In genomic region chr1:178677160-178677559, GRCm38 (mm10) we compare ENCODE assay signal across 18 mouse cellular contexts.
DNase-seq lines count a peak whose midpoint lies in the region; ATAC-seq and TF ChIP-seq lines count a peak whose summit lies in the region.
"Had no signal": no experiment of that assay in that cellular context is flagged by ENCODE, and none has a peak within 500 bp of the region (broad histone marks: within the 10 kb centered on the region; RNA-seq: fewer than 3 reads in every experiment).

No protein-coding gene starts in this region.

- no peak for TF ChIP-seq CTCF in hindbrain, postnatal 0 days (IDR thresholded peaks at IDR 0.05; ENCODE audit: low read depth)

- no peak for DNase-seq in hindbrain, postnatal 0 days (ENCODE audit: low spot score)
- peak; percentile 39 to 53 for DNase-seq in kidney, postnatal 4 days
- DNase-seq in kidney, adult 9 months, result no peak
- no peak for DNase-seq in urinary bladder, postnatal 25 days (ENCODE audit: low spot score)
- DNase-seq in adrenal gland, adult 18-20 months (ENCODE audit: low spot score in 2 of 2), result no peak
- DNase-seq: adrenal gland, adult 8-10 months; cerebellum, adult 9-11 months; gastrocnemius, adult 2 months; kidney, postnatal 14 days; liver, postnatal 0 days; lung, postnatal 14 days; thymus, postnatal 4 days had no signal

- H3K27me3 ChIP-seq in hindbrain, embryonic 12.5 days, result peaks cover 4% of the 10 kb centered on the region; the same call in 1 of the 2 replicates
- no peaks in the 10 kb centered on the region for H3K27me3 ChIP-seq in hindbrain, postnatal 0 days (ENCODE audit: insufficient read depth, low read length)
- H3K27me3 ChIP-seq in hindbrain, embryonic 15.5 days, result no peaks in the 10 kb centered on the region
- H3K27me3 ChIP-seq in neural tube, embryonic 14.5 days (ENCODE audit: control insufficient read depth, insufficient read depth, low read length), result no peaks in the 10 kb centered on the region
- H3K27me3 ChIP-seq: heart, embryonic 15.5 days; midbrain, embryonic 15.5 days had no signal

- H3K4me3 ChIP-seq in hindbrain, embryonic 12.5 days, result no peak overlapping the region
- H3K4me3 ChIP-seq in hindbrain, postnatal 0 days (ENCODE audit: low read length), result no peak overlapping the region
- no peak overlapping the region for H3K4me3 ChIP-seq in hindbrain, embryonic 15.5 days
- no peak overlapping the region for H3K4me3 ChIP-seq in neural tube, embryonic 14.5 days (ENCODE audit: low read depth, low read length)
- H3K4me3 ChIP-seq: embryonic facial prominence, embryonic 10.5 days; gastrocnemius, adult 2 months; heart, embryonic 15.5 days; midbrain, embryonic 15.5 days had no signal

- H3K9me3 ChIP-seq in hindbrain, embryonic 12.5 days (replicated peaks), result no peaks in the 10 kb centered on the region
- no peaks in the 10 kb centered on the region for H3K9me3 ChIP-seq in hindbrain, postnatal 0 days (ENCODE audit: low read length)
- H3K9me3 ChIP-seq in hindbrain, embryonic 15.5 days, result no peaks in the 10 kb centered on the region
- no peaks in the 10 kb centered on the region for H3K9me3 ChIP-seq in neural tube, embryonic 14.5 days (ENCODE audit: control insufficient read depth, low read length)
- H3K9me3 ChIP-seq: embryonic facial prominence, embryonic 10.5 days; heart, embryonic 15.5 days; midbrain, embryonic 15.5 days had no signal

- H3K9ac ChIP-seq in hindbrain, embryonic 12.5 days, result no peak overlapping the region
- H3K9ac ChIP-seq in hindbrain, postnatal 0 days (replicated peaks; ENCODE audit: low read length), result no peak overlapping the region
- no peak overlapping the region for H3K9ac ChIP-seq in hindbrain, embryonic 15.5 days
- H3K9ac ChIP-seq in neural tube, embryonic 14.5 days (replicated peaks; ENCODE audit: low read depth, low read length), result no peak overlapping the region
- H3K9ac ChIP-seq: heart, embryonic 15.5 days; liver, postnatal 0 days; midbrain, embryonic 15.5 days had no signal

- WGBS in hindbrain, embryonic 12.5 days, result 51% methylated on average over 12 of the region's 12 CpGs
- WGBS in hindbrain, postnatal 0 days, result 42% methylated on average over 12 of the region's 12 CpGs
- 30% methylated on average over 12 of the region's 12 CpGs for WGBS in hindbrain, embryonic 15.5 days
- 6% methylated on average over 12 of the region's 12 CpGs for WGBS in neural tube, embryonic 14.5 days

- ATAC-seq in hindbrain, embryonic 12.5 days (ENCODE audit: low FRiP score), result peak; percentile 63
- no peak for ATAC-seq in hindbrain, postnatal 0 days
- peak; percentile 36; the same call in 1 of the 2 replicates for ATAC-seq in hindbrain, embryonic 15.5 days (ENCODE audit: low FRiP score, low read depth)
- ATAC-seq in neural tube, embryonic 14.5 days (ENCODE audit: low read depth), result peak; percentile 73
- ATAC-seq: liver, postnatal 0 days; midbrain, embryonic 15.5 days had no signal

- H3K4me1 ChIP-seq in hindbrain, embryonic 12.5 days, result peaks cover 6% of the 10 kb centered on the region; the same call in 1 of the 2 replicates
- peaks cover 8% of the 10 kb centered on the region; the same call in 1 of the 2 replicates for H3K4me1 ChIP-seq in hindbrain, postnatal 0 days (ENCODE audit: insufficient read depth, low read length)
- H3K4me1 ChIP-seq in hindbrain, embryonic 15.5 days (replicated peaks), result peaks cover 23% of the 10 kb centered on the region
- H3K4me1 ChIP-seq in neural tube, embryonic 14.5 days (ENCODE audit: control insufficient read depth, insufficient read depth, low read length), result peaks cover 10% of the 10 kb centered on the region

- no peaks in the 10 kb centered on the region for H3K36me3 ChIP-seq in hindbrain, embryonic 12.5 days
- H3K36me3 ChIP-seq in hindbrain, postnatal 0 days (ENCODE audit: insufficient read depth, low read length), result no peaks in the 10 kb centered on the region
- H3K36me3 ChIP-seq in hindbrain, embryonic 15.5 days, result no peaks in the 10 kb centered on the region
- no peaks in the 10 kb centered on the region for H3K36me3 ChIP-seq in neural tube, embryonic 14.5 days (ENCODE audit: control insufficient read depth, insufficient read depth, low read length)
- H3K36me3 ChIP-seq: heart, embryonic 15.5 days; midbrain, embryonic 15.5 days had no signal

- no peak overlapping the region for H3K27ac ChIP-seq in hindbrain, embryonic 12.5 days
- no peak overlapping the region for H3K27ac ChIP-seq in hindbrain, postnatal 0 days
- 0 out of 2 replicates have a peak overlapping the region, but pooled peaks have one; percentile 8 for H3K27ac ChIP-seq in hindbrain, embryonic 15.5 days (replicated peaks)
- no peak overlapping the region for H3K27ac ChIP-seq in neural tube, embryonic 14.5 days (ENCODE audit: low read depth, low read length)
- H3K27ac ChIP-seq: embryonic facial prominence, embryonic 10.5 days; gastrocnemius, adult 2 months; heart, embryonic 15.5 days; midbrain, embryonic 15.5 days had no signal

- no peak overlapping the region for H3K4me2 ChIP-seq in hindbrain, embryonic 12.5 days (replicated peaks)
- H3K4me2 ChIP-seq in hindbrain, postnatal 0 days (ENCODE audit: low read depth, low read length), result no peak overlapping the region
- H3K4me2 ChIP-seq in hindbrain, embryonic 15.5 days, result no peak overlapping the region
- H3K4me2 ChIP-seq in neural tube, embryonic 14.5 days (ENCODE audit: low read depth, low read length), result no peak overlapping the region
- H3K4me2 ChIP-seq: heart, embryonic 15.5 days; midbrain, embryonic 15.5 days had no signal

Comparison
In these comparisons a context has a peak if more than half of its experiments do, and no peak if none do; other contexts are left out.
1. DNase-seq: peak in kidney, postnatal 4 days (2 of 2); none in hindbrain, postnatal 0 days (single experiment), kidney, adult 9 months (single experiment), urinary bladder, postnatal 25 days (single experiment) and adrenal gland, adult 18-20 months (0 of 2).